Mouse (Mus musculus): Measurements from ENCODE around the gene Adamts10.

Adamts10 gene

DNA sequence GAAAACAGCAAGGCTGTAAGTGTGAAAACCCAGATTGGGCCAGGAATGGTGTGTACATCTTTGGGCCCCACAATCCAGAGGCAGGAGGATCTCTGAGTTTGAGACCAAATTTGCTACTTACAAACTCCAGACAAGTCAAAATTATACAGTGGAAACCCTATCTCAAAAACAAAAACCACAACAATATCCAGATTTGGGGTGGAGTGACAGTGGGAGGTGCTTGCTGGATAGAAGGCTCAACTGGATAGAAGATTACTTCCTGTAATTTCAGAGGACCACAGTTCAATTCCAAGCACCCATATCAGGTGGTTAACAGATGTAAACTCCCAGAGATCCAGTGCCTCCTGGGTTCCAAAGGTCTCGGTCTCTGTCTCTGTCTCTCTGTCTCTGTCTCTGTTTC lies 30.5 kb downstream of the Adamts10 start:
- DNase-seq (ENCODE audit: low spot score) = no peak

DNA sequence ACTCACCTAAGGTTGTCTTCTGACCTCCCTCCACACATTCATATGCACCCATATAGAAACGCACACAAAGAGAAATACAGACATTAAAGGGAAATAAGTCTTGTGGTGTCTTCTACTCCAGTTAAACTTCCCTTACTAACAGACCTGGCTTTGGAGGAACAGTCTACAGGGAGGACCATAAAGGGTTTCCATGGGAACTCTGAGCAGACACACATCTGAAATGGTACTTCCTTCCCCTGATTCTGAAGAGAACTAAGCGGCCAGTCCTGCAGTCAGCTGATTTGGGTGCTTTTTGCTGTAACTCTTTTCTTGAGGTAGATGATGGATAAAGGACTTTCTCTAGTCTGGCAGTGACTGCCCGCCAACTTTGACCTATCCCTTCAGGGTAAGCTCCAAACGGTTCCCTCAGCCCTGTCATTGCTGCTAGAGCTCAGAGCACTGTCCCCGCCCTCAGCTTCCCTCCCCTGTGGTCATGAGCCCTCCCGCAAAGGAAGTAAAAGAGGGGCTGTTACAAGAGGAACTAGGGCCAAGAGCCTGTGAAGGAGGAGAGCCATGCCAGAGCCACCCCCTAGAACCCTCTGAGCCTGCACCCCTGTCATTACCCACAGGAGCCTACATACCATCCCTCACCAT lies 31.3 kb downstream of the Adamts10 start, which contains the start of gene Myo1f:
Gene Myo1f, plus strand, starts transcription at position 485 of the 633 bp plus-strand sequence.
- no peak for DNase-seq (ENCODE audit: low spot score)

DNA sequence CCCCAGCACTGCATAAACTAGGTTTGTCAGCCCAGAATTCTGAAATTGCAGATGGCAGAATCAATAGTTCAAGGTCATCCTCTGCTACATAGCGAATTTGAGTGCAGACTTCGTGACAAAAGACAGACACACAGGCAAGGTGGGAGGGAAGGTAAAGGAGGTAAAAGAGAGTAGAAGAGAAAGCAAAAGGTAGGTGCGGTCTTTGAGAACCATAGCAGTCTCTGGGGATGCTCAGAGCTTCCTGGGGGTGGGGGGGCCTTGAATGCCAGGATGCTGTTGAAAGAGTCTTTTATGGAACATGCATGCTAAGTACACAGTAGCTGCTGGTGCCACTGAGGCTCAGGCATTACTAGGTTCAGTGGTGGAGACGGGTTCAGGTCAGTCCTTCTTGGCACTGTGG lies 33.9 kb downstream of the Adamts10 start:
- DNase-seq (ENCODE audit: low spot score) = no peak

DNA sequence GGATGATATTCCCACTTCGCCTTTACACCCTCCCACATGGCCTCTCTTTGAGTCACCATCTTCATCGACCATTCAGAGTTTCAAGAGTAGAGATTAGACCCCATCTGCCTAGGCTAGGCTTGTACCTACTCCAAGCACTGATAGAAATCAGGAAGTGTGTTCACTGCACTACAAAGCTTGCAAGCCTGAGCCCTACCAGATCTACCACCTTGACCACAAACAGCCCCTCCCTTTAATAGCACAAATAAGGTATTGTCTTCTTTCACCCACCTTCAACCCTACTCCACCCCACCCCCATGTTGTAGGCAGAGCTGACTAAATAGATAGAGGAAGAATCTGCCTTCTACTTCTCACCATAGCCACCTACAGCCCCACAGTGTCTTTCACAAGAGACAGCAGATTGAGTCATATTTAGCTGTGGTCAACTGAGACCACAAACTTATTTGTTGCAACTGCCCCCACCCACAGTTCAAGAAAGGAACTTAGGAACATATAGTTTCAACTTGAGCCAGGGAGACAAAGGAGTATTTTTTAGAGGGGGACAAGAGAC lies 39.6 kb downstream of the Adamts10 start:
- DNase-seq (ENCODE audit: low spot score) = no peak

DNA sequence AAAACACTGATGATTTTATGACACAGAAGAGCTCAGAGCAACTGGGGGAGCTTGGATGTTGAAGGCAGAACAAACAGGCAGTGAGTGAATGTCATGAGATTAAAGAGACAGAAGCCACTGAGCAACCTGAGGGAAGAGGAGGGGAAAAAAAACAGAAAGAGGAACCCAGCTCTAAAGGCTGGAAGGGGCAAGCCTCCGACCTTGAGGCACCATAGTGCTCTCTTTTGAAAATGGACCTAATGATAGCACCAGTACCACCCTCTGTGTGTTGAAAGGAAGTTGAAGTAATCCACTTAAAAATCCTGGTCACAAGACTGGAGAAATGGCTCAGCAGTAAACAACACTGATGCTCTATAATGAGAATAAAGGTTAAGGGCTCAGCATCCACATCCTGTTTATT lies 40.6 kb downstream of the Adamts10 start:
- DNase-seq (ENCODE audit: low spot score) = no peak

DNA sequence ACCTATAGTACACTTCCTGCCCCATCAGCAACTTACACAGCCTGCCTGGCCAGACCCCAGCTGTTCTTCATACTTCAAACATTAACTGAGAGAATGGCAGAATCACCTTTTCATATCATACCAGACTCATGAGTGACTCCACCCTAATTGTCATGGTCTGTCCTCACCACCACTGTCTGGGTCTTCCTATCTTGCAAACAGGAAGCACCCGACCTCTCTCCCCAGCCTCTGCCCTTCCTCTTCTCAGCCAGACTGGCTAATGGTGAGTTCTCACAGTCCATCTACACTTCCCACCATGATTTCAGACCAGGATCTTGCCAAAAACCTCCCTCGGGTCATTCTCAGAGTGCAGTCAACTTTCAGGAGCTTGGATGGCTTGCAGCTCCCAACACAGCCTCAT lies 42.2 kb downstream of the Adamts10 start:
- no peak for DNase-seq (ENCODE audit: low spot score)

DNA sequence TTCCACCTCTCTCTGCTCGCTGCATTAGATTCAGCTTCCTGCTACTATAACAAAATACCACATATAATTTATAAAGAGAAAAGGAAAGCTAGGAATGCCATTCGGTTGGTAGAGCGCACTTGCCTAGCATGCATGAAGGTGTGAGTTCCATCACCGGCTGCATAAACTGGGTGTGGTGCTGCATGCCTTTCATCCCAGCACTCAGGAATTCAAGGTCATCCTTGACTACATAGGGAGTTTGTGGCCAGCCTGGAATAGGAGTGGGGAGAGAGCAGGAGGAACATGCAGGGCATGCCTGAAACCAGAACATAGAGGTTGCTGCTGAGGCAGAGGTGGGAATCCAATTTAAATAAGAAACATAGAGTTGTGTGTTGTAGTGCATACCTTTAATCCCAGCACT lies 60.1 kb downstream of the Adamts10 start:
- DNase-seq (ENCODE audit: low spot score) = no peak

DNA sequence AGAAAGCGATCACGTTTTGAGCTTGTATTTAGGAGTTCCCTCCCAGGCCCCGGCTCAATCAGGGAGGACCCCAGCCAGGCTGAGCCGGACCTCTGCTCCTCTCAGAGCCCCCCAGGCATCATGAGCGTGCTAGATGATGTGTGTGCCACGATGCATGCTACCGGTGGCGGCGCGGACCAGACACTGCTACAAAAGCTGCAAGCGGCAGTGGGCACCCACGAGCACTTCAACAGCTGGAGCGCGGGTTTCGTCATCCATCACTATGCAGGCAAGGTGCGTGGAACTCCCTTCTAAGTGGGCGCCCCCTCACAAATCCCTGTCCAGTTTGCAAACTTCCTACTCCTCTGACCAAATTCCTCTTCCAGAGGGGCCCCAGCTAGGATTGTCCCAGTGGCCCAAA lies 62.0 kb downstream of the Adamts10 start:
- DNase-seq (ENCODE audit: low spot score) = no peak

DNA sequence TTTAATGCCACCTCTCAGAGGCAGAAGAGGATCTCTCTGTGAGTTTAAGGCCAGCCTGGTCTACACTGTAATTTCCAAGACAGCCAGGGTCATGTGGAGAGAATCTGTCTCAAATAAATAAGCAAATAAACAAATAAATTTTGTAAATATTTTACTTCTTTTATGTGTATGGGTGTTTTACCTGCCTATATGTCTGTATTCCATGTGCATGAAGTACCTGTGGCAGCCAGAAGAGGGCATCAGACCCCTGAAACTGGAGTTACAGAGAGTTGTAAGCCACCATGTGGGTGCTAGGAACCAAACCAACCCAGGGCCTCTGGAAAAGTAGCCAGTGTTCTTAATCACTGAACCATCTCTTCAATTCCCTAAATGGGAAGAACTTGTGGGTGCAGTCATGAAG lies 73.3 kb downstream of the Adamts10 start:
- no peak for DNase-seq (ENCODE audit: low spot score)

DNA sequence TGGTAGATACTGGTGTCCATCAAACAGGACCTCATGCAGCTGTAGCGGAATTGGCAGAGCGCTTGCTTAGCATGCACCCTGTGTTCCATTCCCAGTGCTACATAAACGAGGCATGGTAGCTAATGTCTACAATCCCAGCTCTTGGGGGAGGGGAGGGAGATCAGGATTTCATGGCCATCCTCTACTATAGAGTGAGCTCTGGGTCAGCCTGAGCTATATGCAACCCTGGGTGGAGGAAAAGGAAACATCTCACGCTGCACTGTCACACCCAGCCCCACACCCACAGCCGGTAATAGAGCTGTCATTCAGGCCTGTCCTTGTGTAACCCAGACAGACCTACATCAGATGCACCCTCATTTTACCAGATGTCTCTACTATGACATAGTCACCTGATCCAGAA lies 74.5 kb downstream of the Adamts10 start:
- DNase-seq (ENCODE audit: low spot score) = no peak

DNA sequence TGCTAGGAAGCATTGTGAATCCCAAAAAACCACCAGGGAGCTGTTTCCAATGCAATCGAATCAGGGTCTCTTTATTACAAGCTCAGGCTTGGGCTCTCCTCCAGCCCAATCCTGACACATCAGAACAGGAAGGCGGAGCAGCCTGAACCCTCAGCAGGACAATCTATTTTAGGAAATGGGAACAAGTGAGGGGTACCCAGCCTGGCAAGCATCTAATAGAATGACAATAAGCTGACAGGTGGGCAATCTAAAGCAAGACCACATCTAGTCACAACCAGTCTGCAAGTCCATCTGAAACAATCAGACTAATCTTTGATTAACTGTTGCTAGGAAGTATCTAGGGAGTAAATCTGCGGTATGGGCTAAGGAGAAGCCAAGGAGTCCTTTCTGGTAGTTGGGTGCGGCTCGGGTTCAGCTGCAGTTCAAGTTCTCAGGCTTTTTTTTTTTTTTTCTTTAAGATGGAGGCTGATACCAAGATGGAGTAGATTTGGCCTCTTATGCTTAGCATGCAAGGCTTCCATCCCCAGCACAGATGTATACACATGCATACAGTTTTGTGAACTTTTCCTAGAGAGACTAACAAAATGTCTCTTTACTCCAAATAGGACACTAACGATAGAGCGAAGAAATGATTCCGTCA lies 76.0 kb downstream of the Adamts10 start:
- DNase-seq (ENCODE audit: low spot score) = no peak

DNA sequence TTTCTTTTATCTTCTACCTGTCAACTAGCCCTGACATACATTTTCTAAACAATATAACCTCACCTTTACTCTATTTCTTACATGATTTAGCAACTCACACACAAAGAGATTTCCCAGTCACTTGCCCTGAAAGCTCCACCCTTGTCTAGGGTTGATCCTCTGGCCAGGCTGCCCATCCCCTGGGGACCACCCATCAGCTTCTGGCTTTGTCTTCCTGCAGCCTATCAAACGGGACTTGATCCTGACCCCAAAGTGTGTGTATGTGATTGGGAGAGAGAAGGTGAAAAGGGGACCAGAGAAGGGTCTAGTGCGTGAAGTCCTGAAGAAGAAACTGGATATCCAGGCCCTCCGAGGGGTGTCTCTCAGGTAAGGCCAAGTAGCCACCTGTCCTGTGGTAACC lies 76.8 kb downstream of the Adamts10 start:
- DNase-seq (ENCODE audit: low spot score) = no peak

DNA sequence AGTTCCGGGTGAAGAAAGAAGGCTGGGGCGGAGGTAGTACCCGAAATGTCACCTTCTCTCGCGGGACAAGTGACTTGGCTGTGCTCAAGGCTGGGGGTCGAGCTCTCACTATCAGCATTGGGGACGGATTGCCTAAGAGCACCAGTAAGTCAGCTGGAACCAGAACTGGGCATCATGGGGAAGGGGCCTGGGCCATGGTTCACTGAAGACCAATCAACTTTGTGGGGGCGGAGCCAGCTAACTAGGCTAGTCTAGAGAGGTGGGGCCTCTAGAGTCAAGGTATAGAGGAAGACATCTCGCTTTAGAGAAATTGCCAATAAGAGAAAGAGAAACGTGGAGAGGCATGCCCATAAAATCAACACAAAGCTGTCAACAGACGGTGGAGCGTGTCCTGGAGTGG lies 77.9 kb downstream of the Adamts10 start:
- no peak for DNase-seq (ENCODE audit: low spot score)

Measured in ovary, postnatal 36 days (tissue).